Mouse (Mus musculus): ENCODE results near the gene Cfap73. TPM values are rescaled to one million over a fixed set of nuclear protein-coding genes. Genes with fewer than 3 reads are reported as not detected.

The Cfap73 gene
- polyA plus RNA-seq, 1 experiment from 2014 or later, result not detected

DNA sequence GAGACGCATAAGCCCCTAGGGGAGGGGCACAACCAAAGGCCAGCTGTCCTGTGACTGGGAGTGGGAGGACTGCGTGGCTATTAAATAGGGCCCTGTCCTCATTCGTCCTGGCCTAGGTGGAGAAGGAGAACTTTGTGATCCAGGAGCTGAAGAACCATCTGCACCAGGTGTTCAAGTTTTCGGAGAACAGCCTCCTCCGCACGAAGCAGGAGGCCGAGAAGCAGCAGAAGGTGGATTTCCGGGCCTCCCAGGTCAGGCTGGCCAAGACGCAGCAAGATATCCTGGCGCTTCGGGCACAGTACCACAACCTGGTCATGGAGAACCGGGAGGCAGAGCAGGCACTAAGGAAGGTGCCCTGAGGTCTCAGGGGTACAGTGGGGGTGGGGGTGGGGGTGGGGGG is 31.8 kb downstream of the Cfap73 start:
- ATAC-seq (ENCODE audit: low FRiP score) (no peak), DNase-seq (ENCODE audit: low spot score, missing footprints) (no peak)
- 92% methylated on average over 12 of the region's 12 CpGs for WGBS
- Histone ChIP-seq H3K27ac (ENCODE audit: low read depth, low read length) (no peak overlapping the region), H3K36me3 (ENCODE audit: control insufficient read depth, insufficient read depth, low read length) (no peaks in the 10 kb centered on the region), H3K27me3 (ENCODE audit: control insufficient read depth, insufficient read depth, low read length) (no peaks in the 10 kb centered on the region), H3K4me1 (ENCODE audit: control insufficient read depth, insufficient read depth, low read length) (peaks cover 4% of the 10 kb centered on the region; the same call in 1 of the 2 replicates), H3K9me3 (ENCODE audit: control insufficient read depth, low read length) (no peaks in the 10 kb centered on the region), H3K4me3 (ENCODE audit: low read depth, low read length) (no peak overlapping the region), H3K9ac (ENCODE audit: low read length) (no peak overlapping the region), H3K4me2 (no peak overlapping the region)

DNA sequence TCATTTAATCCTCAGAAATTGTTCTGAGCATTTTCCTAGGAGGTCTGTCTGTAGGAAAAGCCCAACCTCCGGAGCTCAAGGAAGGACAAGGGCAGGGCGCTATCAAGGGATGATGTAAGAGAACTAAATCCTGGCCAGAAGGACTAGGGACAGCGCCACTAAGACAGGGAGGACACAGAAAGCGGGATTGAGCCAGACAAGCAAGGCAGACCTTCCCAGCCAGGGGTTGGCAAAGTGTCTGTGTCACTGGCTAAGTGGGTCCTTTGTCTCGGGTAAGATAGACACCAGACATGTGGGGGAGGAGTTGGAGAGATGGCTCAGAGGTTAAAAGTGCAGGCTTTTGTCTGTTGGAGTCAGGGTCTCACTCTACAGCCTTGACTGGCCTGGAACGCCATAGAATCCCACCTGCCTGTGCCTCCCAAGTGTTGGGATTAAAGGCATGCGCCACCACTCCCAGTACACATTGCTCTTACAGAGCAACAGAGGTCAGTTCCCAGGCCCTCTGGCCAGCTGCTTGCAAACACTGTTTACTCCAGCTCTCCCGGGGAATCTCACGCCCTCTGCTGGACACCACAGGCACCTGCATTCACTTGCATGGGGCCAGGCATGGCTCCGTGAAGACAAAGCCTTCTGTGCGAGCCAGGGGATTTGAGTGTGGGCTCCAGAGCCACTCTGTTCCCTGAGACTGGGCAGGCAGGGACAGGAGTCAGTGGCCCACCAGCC is 32.9 kb downstream of the Cfap73 start:
- Histone ChIP-seq H3K4me1 (ENCODE audit: control insufficient read depth, insufficient read depth, low read length) (peaks cover 4% of the 10 kb centered on the region; the same call in 1 of the 2 replicates), H3K9me3 (ENCODE audit: control insufficient read depth, low read length) (no peaks in the 10 kb centered on the region), H3K4me2 (no peak overlapping the region), H3K36me3 (ENCODE audit: control insufficient read depth, insufficient read depth, low read length) (no peaks in the 10 kb centered on the region), H3K27ac (ENCODE audit: low read depth, low read length) (no peak overlapping the region), H3K9ac (ENCODE audit: low read length) (no peak overlapping the region), H3K4me3 (ENCODE audit: low read depth, low read length) (no peak overlapping the region), H3K27me3 (ENCODE audit: control insufficient read depth, insufficient read depth, low read length) (no peaks in the 10 kb centered on the region)
- DNase-seq (ENCODE audit: low spot score, missing footprints) (no peak), ATAC-seq (ENCODE audit: low FRiP score) (no peak)
- 65% methylated on average over 11 of the region's 11 CpGs for WGBS

DNA sequence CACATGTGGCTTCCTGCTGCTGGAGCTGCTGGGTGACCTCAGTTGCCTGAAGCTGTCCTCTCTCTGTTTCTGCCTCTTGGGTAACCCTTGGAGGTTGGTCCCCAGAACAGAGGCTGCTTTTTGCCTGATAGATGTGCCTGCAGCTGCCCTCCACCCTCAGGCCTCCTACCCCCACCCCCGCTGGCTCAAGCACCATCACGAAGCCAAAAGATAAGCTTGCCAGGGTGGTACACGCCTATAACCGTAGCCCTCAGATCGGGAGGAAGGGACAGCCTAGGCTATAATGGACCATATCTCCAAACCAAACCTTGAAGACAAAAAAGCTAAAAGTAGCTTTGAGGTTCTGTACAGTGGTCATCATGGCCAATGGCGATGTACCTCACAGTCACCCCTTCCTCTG is 34.4 kb downstream of the Cfap73 start:
- DNase-seq (ENCODE audit: low spot score, missing footprints) (no peak), ATAC-seq (ENCODE audit: low FRiP score) (no peak)
- Histone ChIP-seq H3K9me3 (ENCODE audit: control insufficient read depth, low read length) (no peaks in the 10 kb centered on the region), H3K27ac (ENCODE audit: low read depth, low read length) (no peak overlapping the region), H3K4me2 (no peak overlapping the region), H3K4me1 (ENCODE audit: control insufficient read depth, insufficient read depth, low read length) (no peaks in the 10 kb centered on the region; the same call in 1 of the 2 replicates), H3K27me3 (ENCODE audit: control insufficient read depth, insufficient read depth, low read length) (no peaks in the 10 kb centered on the region), H3K36me3 (ENCODE audit: control insufficient read depth, insufficient read depth, low read length) (no peaks in the 10 kb centered on the region), H3K4me3 (ENCODE audit: low read depth, low read length) (no peak overlapping the region), H3K9ac (ENCODE audit: low read length) (no peak overlapping the region)
- WGBS, result 93% methylated on average over 6 of the region's 6 CpGs

DNA sequence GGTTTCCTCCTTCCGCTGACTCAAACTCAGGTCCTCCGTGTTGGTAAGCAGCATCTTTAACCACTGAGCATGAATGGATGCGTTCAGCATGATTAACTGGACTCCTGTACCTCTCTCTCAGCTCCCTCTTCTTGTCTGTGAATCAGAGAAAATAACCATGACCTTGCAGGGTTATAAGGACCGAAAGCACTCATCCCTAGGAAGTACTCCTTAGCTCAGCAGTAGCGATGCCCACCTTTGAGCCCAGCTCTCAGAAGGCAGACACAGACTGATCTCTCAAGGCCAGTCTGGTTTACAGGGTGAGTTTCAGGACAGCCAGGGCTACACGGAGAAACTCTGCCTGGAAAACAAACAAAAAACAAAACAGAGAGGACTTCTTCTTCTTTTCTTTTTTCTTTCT is 39.5 kb downstream of the Cfap73 start:
- Histone ChIP-seq H3K4me1 (ENCODE audit: control insufficient read depth, insufficient read depth, low read length) (no peaks in the 10 kb centered on the region; the same call in 1 of the 2 replicates), H3K9ac (ENCODE audit: low read length) (no peak overlapping the region), H3K27ac (ENCODE audit: low read depth, low read length) (no peak overlapping the region), H3K36me3 (ENCODE audit: control insufficient read depth, insufficient read depth, low read length) (no peaks in the 10 kb centered on the region), H3K4me2 (no peak overlapping the region), H3K9me3 (ENCODE audit: control insufficient read depth, low read length) (no peaks in the 10 kb centered on the region), H3K4me3 (ENCODE audit: low read depth, low read length) (no peak overlapping the region), H3K27me3 (ENCODE audit: control insufficient read depth, insufficient read depth, low read length) (no peaks in the 10 kb centered on the region)
- DNase-seq (ENCODE audit: low spot score, missing footprints) (no peak), ATAC-seq (ENCODE audit: low FRiP score) (no peak)
- WGBS, result 85% methylated on average over 6 of the region's 6 CpGs

- no peak for DNase-seq (ENCODE audit: low spot score, missing footprints)
Measured at GRCm38 (mm10) chr5:120592141-120592540, 41.9 kb downstream of the Cfap73 start.

DNA sequence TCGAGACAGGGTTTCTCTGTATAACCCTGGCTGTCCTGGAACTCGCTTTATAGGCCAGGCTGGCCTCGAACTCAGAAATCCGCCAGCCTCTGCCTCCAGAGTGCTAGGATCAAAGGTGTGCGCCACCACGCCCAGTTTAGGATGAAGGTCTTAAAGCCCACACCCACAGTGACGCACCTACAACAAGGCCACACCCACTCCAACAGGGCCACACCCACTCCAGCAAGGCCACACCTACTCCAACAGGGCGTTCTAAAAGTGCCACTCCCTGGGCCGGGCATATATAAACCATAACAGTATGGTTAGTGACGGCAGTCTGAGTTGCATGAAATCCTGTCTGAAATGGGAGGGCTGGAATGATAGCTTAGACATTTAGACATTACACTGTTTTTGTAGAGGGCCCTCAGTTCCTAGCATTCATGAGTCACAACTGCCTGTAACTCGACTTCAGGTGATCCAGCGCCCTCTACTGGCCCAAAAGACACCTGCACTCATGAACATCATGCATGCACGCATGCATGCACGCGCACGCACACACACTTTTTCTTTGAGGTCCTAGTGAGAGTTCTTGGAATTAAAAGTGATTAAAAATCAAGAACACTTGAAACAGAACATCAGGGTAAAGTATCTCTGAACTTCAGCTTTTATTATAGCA is 43.6 kb downstream of the Cfap73 start:
- ATAC-seq (ENCODE audit: low FRiP score) (no peak), DNase-seq (ENCODE audit: low spot score, missing footprints) (no peak)
- H3K9ac ChIP-seq (ENCODE audit: low read length), result no peak overlapping the region
- H3K9me3 ChIP-seq (ENCODE audit: control insufficient read depth, low read length), result no peaks in the 10 kb centered on the region
- H3K4me2 ChIP-seq, result no peak overlapping the region
- H3K36me3 ChIP-seq (ENCODE audit: control insufficient read depth, insufficient read depth, low read length), result no peaks in the 10 kb centered on the region
- H3K27me3 ChIP-seq (ENCODE audit: control insufficient read depth, insufficient read depth, low read length), result no peaks in the 10 kb centered on the region
- peaks cover 11% of the 10 kb centered on the region; the same call in 1 of the 2 replicates for H3K4me1 ChIP-seq (ENCODE audit: control insufficient read depth, insufficient read depth, low read length)
- no peak overlapping the region for H3K27ac ChIP-seq (ENCODE audit: low read depth, low read length)
- H3K4me3 ChIP-seq (ENCODE audit: low read depth, low read length), result no peak overlapping the region
- 76% methylated on average over 16 of the region's 16 CpGs for WGBS

More at GRCm38 (mm10) chr5:120592141-120592540, 41.9 kb downstream of the Cfap73 start:
- no peak overlapping the region for H3K4me3 ChIP-seq (ENCODE audit: low read depth, low read length)
- H3K27me3 ChIP-seq (ENCODE audit: control insufficient read depth, insufficient read depth, low read length), result no peaks in the 10 kb centered on the region
- no peak for ATAC-seq (ENCODE audit: low FRiP score)
- H3K27ac ChIP-seq (ENCODE audit: low read depth, low read length), result no peak overlapping the region
- peaks cover 11% of the 10 kb centered on the region for H3K4me1 ChIP-seq (ENCODE audit: control insufficient read depth, insufficient read depth, low read length)
- 64% methylated on average over 7 of the region's 7 CpGs for WGBS
- H3K36me3 ChIP-seq (ENCODE audit: control insufficient read depth, insufficient read depth, low read length), result no peaks in the 10 kb centered on the region
- no peak overlapping the region for H3K9ac ChIP-seq (ENCODE audit: low read length)
- H3K9me3 ChIP-seq (ENCODE audit: control insufficient read depth, low read length), result no peaks in the 10 kb centered on the region
- no peak overlapping the region for H3K4me2 ChIP-seq

- Histone ChIP-seq H3K4me3 (ENCODE audit: low read depth, low read length) (peak within 1 kb of the TSS; percentile 69), H3K27me3 (ENCODE audit: control insufficient read depth, insufficient read depth, low read length) (no peaks in the 10 kb centered on the region), H3K36me3 (ENCODE audit: control insufficient read depth, insufficient read depth, low read length) (no peaks in the 10 kb centered on the region), H3K4me1 (ENCODE audit: control insufficient read depth, insufficient read depth, low read length) (peaks cover 13% of the 10 kb centered on the region; the same call in 1 of the 2 replicates), H3K9me3 (ENCODE audit: control insufficient read depth, low read length) (no peaks in the 10 kb centered on the region), H3K9ac (ENCODE audit: low read length) (peak within 1 kb of the TSS; percentile 79), H3K4me2 (peak within 1 kb of the TSS; percentile 70), H3K27ac (ENCODE audit: low read depth, low read length) (peak within 1 kb of the TSS; percentile 15; the same call in 1 of the 2 replicates)
- ATAC-seq (ENCODE audit: low FRiP score), result peak; percentile 99
- DNase-seq (ENCODE audit: low spot score, missing footprints), result peak; percentile 100
- under 1% methylated on average over 35 of the region's 35 CpGs for WGBS
Measured at GRCm38 (mm10) chr5:120588569-120589094, 45.4 kb downstream of the Cfap73 start, which contains the start of the genes Tpcn1 and Iqcd. Gene Tpcn1, minus strand, starts transcription at chr5:120588673. Gene Iqcd, plus strand, starts transcription at chr5:120589016.

- Histone ChIP-seq H3K36me3 (ENCODE audit: control insufficient read depth, insufficient read depth, low read length) (no peaks in the 10 kb centered on the region), H3K9me3 (ENCODE audit: control insufficient read depth, low read length) (no peaks in the 10 kb centered on the region), H3K27ac (ENCODE audit: low read depth, low read length) (peak overlapping the region; percentile 15; the same call in 1 of the 2 replicates), H3K4me3 (ENCODE audit: low read depth, low read length) (peak overlapping the region; percentile 69), H3K4me1 (ENCODE audit: control insufficient read depth, insufficient read depth, low read length) (peaks cover 13% of the 10 kb centered on the region; the same call in 1 of the 2 replicates), H3K9ac (ENCODE audit: low read length) (peak overlapping the region; percentile 79), H3K4me2 (peak overlapping the region; percentile 70), H3K27me3 (ENCODE audit: control insufficient read depth, insufficient read depth, low read length) (no peaks in the 10 kb centered on the region)
- WGBS, result 3% methylated on average over 28 of the region's 29 CpGs
- peak; percentile 87 for DNase-seq (ENCODE audit: low spot score, missing footprints)
- ATAC-seq (ENCODE audit: low FRiP score), result no peak
Measured at GRCm38 (mm10) chr5:120587940-120588568, 46.0 kb downstream of the Cfap73 start.

Measured in midbrain, embryonic 11.5 days (tissue).